Comparison of ENCODE assay signal across 16 mouse cellular contexts in genomic region chr11:57829871-57830775, GRCm38 (mm10). TPM values are rescaled to one million over a fixed set of nuclear protein-coding genes. Genes with fewer than 3 reads are reported as not detected.
DNase-seq lines count a peak whose midpoint lies in the region; ATAC-seq lines count a peak whose summit lies in the region.
"Had no signal": no experiment of that assay in that cellular context is flagged by ENCODE, and none has a peak within 500 bp of the region (broad histone marks: within the 10 kb centered on the region; RNA-seq: fewer than 3 reads in every experiment).

No protein-coding gene starts in this region.

- no peaks in the 10 kb centered on the region for H3K36me3 ChIP-seq in heart, embryonic 13.5 days
- no peaks in the 10 kb centered on the region for H3K36me3 ChIP-seq in neural tube, embryonic 15.5 days
- H3K36me3 ChIP-seq in intestine, embryonic 16.5 days (ENCODE audit: control insufficient read depth, insufficient read depth, low read length), result no peaks in the 10 kb centered on the region

- DNase-seq in heart, postnatal 36 days, result no peak
- peak; percentile 65 for DNase-seq in neural tube, embryonic 10.5 days (ENCODE audit: extremely low spot score, low spot score)
- peak; percentile 29 for DNase-seq in yolk sac, embryonic 10.5 days (ENCODE audit: low spot score)
- no peak for DNase-seq in gastrocnemius, postnatal 36 days
- DNase-seq in spleen, postnatal 14 days (ENCODE audit: low spot score in 2 of 2), result no peak
- DNase-seq: adrenal gland, postnatal 36 days; cerebellum, adult 11 months; kidney, postnatal 36 days; lung, adult 2 months had no signal

- H3K9me3 ChIP-seq in heart, embryonic 13.5 days, result no peaks in the 10 kb centered on the region
- H3K9me3 ChIP-seq in neural tube, embryonic 15.5 days (replicated peaks), result no peaks in the 10 kb centered on the region
- H3K9me3 ChIP-seq in intestine, embryonic 16.5 days (ENCODE audit: control insufficient read depth, low read length), result no peaks in the 10 kb centered on the region

- WGBS in heart, embryonic 13.5 days, result 31% methylated on average over 17 of the region's 17 CpGs
- WGBS in neural tube, embryonic 15.5 days, result 18% methylated on average over 17 of the region's 17 CpGs
- WGBS in intestine, embryonic 16.5 days, result 45% methylated on average over 17 of the region's 17 CpGs

- peak overlapping the region; percentile 86 for H3K27ac ChIP-seq in heart, embryonic 13.5 days (replicated peaks)
- no peak overlapping the region for H3K27ac ChIP-seq in neural tube, embryonic 15.5 days (replicated peaks)
- H3K27ac ChIP-seq in intestine, embryonic 16.5 days (ENCODE audit: low read length), result peak overlapping the region; percentile 41

- no peak for ATAC-seq in heart, embryonic 13.5 days (ENCODE audit: extremely low read depth, insufficient number of reproducible peaks, low FRiP score, low TSS enrichment)
- no peak for ATAC-seq in neural tube, embryonic 15.5 days (ENCODE audit: low FRiP score)
- no peak for ATAC-seq in intestine, embryonic 16.5 days

- H3K4me3 ChIP-seq in heart, embryonic 13.5 days, result peak overlapping the region; percentile 53
- no peak overlapping the region for H3K4me3 ChIP-seq in neural tube, embryonic 15.5 days (replicated peaks)
- peak overlapping the region; percentile 49 for H3K4me3 ChIP-seq in intestine, embryonic 16.5 days (ENCODE audit: low read length)
- H3K4me3 ChIP-seq: megakaryocyte, embryonic 14.5 days had no signal

- H3K27me3 ChIP-seq in heart, embryonic 13.5 days (replicated peaks), result peaks cover 93% of the 10 kb centered on the region
- H3K27me3 ChIP-seq in neural tube, embryonic 15.5 days (replicated peaks), result peaks cover 89% of the 10 kb centered on the region
- peaks cover 67% of the 10 kb centered on the region for H3K27me3 ChIP-seq in intestine, embryonic 16.5 days (replicated peaks; ENCODE audit: control insufficient read depth, insufficient read depth, low read length)

- intact Hi-C loops in heart, postnatal 36 days (cut with DNase I), result no loop called here
- intact Hi-C loops in gastrocnemius, postnatal 36 days (cut with DNase I), result no loop called here

- H3K4me2 ChIP-seq in heart, embryonic 13.5 days, result peak overlapping the region; percentile 76
- no peak overlapping the region for H3K4me2 ChIP-seq in neural tube, embryonic 15.5 days
- H3K4me2 ChIP-seq in intestine, embryonic 16.5 days (ENCODE audit: low read depth, low read length), result peak overlapping the region; percentile 78; the same call in 1 of the 2 replicates

- peak overlapping the region; percentile 83 for H3K9ac ChIP-seq in heart, embryonic 13.5 days
- H3K9ac ChIP-seq in neural tube, embryonic 15.5 days (replicated peaks), result no peak overlapping the region
- peak overlapping the region; percentile 68 for H3K9ac ChIP-seq in intestine, embryonic 16.5 days (ENCODE audit: low read depth, low read length)

- peaks cover 43% of the 10 kb centered on the region for H3K4me1 ChIP-seq in heart, embryonic 13.5 days
- peaks cover 28% of the 10 kb centered on the region for H3K4me1 ChIP-seq in neural tube, embryonic 15.5 days
- H3K4me1 ChIP-seq in intestine, embryonic 16.5 days (ENCODE audit: control insufficient read depth, insufficient read depth, low read length), result peaks cover 11% of the 10 kb centered on the region

RNA-seq across cellular contexts. Expression of gene Hand1, which starts 2.5 kb away (rescaled TPM):
- polyA plus RNA-seq in heart, embryonic 13.5 days (2015; fragmentation: Nextera tagmentation; extraction: Ambion mirVana), result 19.7 and 24.3 TPM in 2 replicates
- total RNA-seq in heart, postnatal 36 days (2021), result not detected
- 4.2 TPM in 1 of 2 replicates, not detected in the other for polyA plus RNA-seq in neural tube, embryonic 15.5 days (2015; fragmentation: Nextera tagmentation; extraction: Ambion mirVana)
- polyA plus RNA-seq in intestine, embryonic 16.5 days (2015; fragmentation: Nextera tagmentation; extraction: Ambion mirVana), result 22.0 and 23.0 TPM in 2 replicates
- total RNA-seq in gastrocnemius, postnatal 36 days (2021), result not detected
- total RNA-seq: gastrocnemius, adult 8-10 months; left cerebral cortex, adult 18-20 months; neutrophil, adult 5-6 weeks had no signal
- polyA plus RNA-seq: lung, adult 2 months had no signal

RNA-seq across cellular contexts. Expression of gene Sap30l, which starts 28.7 kb away (rescaled TPM):
- 6.9 and 7.1 TPM in 2 replicates for polyA plus RNA-seq in heart, embryonic 13.5 days (2015; fragmentation: Nextera tagmentation; extraction: Ambion mirVana)
- total RNA-seq in heart, postnatal 36 days (2021), result 10 to 100 TPM; 43.8 to 46.4 TPM
- polyA plus RNA-seq in neural tube, embryonic 15.5 days (2015; fragmentation: Nextera tagmentation; extraction: Ambion mirVana), result 9.7 and 12.4 TPM in 2 replicates
- 5.9 and 6.7 TPM in 2 replicates for polyA plus RNA-seq in intestine, embryonic 16.5 days (2015; fragmentation: Nextera tagmentation; extraction: Ambion mirVana)
- 10 to 100 TPM; 36.8 to 37.0 TPM for total RNA-seq in gastrocnemius, postnatal 36 days (2021)

Comparison
In these comparisons a context has a peak if more than half of its experiments do, and no peak if none do; other contexts are left out.
1. DNase-seq: peak in neural tube, embryonic 10.5 days (single experiment) and yolk sac, embryonic 10.5 days (single experiment); none in heart, postnatal 36 days (0 of 2), gastrocnemius, postnatal 36 days (0 of 2) and spleen, postnatal 14 days (0 of 2).